Mouse (Mus musculus) bone marrow macrophage, adult 2 months (primary cell): ENCODE data around the gene Bak1. TPM values are rescaled to one million over a fixed set of nuclear protein-coding genes. Genes with fewer than 3 reads are reported as not detected.

Experiments
- H3K27ac ChIP-seq: 2 replicates; pipeline ENCODE4 v1.5.1; 2012; ENCODE audit warnings: low read depth, low read length; ENCODE audit not compliant: insufficient read depth
- H3K4me1 ChIP-seq: 2 replicates; pipeline ENCODE4 v1.6.1; 2012; ENCODE audit warnings: low read length; ENCODE audit not compliant: control insufficient read depth, insufficient read depth
- H3K4me3 ChIP-seq: 2 replicates; pipeline ENCODE4 v1.5.1; 2012; ENCODE audit warnings: mild to moderate bottlenecking, low read length, moderate library complexity; ENCODE audit not compliant: insufficient read depth
- CTCF ChIP-seq: IDR thresholded peaks from 2 replicates; pipeline ENCODE4 v1.5.1; 2012; ENCODE audit warnings: low read depth, mild to moderate bottlenecking, low read length, moderate library complexity
- POLR2A ChIP-seq: IDR thresholded peaks from 2 replicates; pipeline ENCODE4 v1.6.1; 2012; ENCODE audit warnings: mild to moderate bottlenecking, low read depth, low read length, borderline replicate concordance
- polyA plus RNA-seq: library from polyadenylated mRNA; stranded (reverse); fragments of >200 nt; gene quantifications from 2 replicates; pipeline ENCODE4 v1.2.4, GENCODE M21; 2012; ENCODE audit not compliant: missing spikeins, insufficient read depth, insufficient read length

Gene Bak1
- polyA plus RNA-seq, 1 experiment = 83.0 TPM

- peak overlapping the region; percentile 17 for H3K4me3 ChIP-seq
- TF ChIP-seq POLR2A = no peak
- peak; percentile 42; the same call in 1 of the 2 replicates for TF ChIP-seq CTCF
- H3K27ac ChIP-seq = peak overlapping the region; percentile 19
Observed at GRCm38 (mm10) chr17:27011998-27012672, 16.7 kb downstream of the Bak1 start.

DNA sequence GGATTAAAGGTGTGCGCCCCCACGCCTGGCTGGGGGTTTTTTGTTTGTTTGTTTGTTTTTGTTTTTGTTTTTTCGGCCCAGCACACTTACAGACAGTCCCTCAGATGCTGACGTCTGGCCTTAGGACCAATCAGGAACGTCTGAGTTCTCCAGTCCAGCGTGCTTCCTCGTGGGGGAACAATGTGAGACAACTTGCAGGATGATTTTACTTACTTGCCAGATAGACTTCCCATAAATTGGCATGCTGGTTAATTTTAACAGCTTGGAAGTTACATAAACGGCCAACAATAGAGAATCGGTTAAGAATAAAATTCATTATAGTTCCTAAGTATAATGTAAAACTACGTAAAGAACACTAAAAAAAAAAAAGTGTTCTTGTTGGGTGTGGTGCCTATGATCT lies 17.6 kb downstream of the Bak1 start:
- TF ChIP-seq POLR2A (no peak), CTCF (no peak)
- Histone ChIP-seq H3K27ac (no peak overlapping the region), H3K4me3 (no peak overlapping the region), H3K4me1 (peaks cover 23% of the 10 kb centered on the region)

More at GRCm38 (mm10) chr17:27011998-27012672, 16.7 kb downstream of the Bak1 start:
- peaks cover 21% of the 10 kb centered on the region for H3K4me1 ChIP-seq

DNA sequence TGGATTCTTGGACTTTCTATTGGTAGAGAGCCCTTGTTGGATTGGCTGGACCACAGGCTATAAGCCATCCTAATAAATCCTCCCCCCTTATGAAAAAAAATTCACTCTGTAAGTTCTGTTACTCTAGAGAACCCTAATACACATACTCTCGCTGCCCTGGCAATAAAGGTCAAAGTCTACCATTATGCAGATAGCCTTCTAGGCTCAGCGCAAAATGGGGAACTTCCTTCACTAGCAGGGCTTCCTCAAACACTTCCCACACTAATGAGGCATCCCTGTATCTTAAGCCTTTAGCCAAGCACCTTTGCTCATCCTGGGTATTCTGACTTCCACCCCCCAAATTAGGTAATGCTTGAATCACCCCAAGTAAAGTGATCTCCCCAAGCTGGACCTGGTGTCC lies 20.5 kb downstream of the Bak1 start:
- Histone ChIP-seq H3K4me3 (no peak overlapping the region), H3K4me1 (peaks cover 33% of the 10 kb centered on the region), H3K27ac (no peak overlapping the region)
- TF ChIP-seq POLR2A (no peak), CTCF (no peak)

DNA sequence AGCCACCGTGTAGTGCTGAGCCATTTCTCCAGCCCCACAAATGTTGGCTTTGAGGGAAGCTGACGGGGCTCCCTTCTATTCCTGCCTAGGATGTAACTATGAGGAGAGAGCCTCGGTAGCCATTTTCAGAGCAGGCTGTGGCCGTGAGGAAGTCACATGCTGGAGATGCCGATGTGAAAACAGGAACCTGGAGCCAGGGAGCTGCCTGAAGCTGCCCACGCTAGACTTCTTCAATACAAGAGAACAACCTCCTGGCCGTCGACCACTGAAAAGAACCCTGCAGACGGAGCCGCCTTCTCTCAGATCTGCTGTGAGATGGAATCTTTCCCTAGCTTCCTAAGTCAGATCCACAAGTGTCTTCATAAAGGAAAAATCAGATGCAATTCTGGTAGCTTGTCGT lies 23.2 kb downstream of the Bak1 start:
- Histone ChIP-seq H3K4me1 (peaks cover 18% of the 10 kb centered on the region), H3K4me3 (no peak overlapping the region), H3K27ac (peak overlapping the region; percentile 46)
- TF ChIP-seq POLR2A = no peak
- no peak for TF ChIP-seq CTCF

DNA sequence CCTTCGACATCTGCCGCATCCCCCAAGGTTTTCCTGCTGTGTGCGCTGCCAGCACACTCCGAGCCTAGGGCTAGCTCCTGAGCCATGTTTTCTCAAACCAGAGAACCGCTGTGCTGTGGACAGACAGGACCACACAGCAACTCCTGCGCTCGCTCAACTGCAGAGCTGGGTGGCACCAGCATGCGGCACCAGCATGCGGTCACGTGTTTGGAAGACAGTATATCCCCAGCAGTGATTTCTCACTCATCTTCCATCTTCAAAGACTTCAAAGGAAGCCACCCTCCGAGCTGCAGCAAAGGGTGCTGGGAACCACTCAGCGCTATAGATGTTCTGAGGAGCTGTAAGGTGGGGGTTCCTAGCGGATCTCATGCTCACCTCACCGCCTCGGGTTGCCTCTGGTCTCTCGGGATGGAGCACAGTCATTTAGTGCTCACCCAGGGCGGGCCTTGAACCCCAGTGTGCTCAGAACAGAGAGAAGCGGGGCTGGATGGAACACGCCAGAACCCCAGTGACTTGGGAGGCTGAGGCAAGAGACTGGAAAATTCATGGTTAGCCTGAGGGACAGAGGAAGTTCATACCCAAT lies 23.8 kb downstream of the Bak1 start:
- no peak for TF ChIP-seq CTCF
- TF ChIP-seq POLR2A = no peak
- Histone ChIP-seq H3K4me1 (peaks cover 18% of the 10 kb centered on the region), H3K27ac (peak overlapping the region; percentile 46), H3K4me3 (no peak overlapping the region)

DNA sequence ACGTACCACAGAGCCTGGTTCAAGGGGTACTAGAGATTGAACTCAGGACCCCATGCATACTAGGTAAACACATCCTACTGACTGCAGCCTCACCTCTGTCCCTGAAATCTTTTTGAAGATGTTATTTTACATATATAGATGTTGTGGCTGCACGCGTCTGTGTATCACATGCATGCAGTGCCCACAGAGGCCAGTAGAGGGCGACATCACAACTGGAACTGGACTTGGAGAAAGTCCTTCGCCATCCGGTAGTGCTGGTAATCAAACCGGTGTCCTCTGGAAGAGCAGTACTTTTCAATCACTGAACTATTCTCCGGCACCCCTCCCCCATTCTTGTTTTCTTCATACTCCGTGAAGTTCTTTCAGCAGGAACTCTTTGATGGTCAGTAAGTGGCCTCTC lies 24.4 kb downstream of the Bak1 start:
- TF ChIP-seq CTCF (peak; percentile 91), POLR2A (no peak)
- no peak overlapping the region for H3K4me3 ChIP-seq
- no peak overlapping the region for H3K27ac ChIP-seq
- peaks cover 18% of the 10 kb centered on the region for H3K4me1 ChIP-seq

DNA sequence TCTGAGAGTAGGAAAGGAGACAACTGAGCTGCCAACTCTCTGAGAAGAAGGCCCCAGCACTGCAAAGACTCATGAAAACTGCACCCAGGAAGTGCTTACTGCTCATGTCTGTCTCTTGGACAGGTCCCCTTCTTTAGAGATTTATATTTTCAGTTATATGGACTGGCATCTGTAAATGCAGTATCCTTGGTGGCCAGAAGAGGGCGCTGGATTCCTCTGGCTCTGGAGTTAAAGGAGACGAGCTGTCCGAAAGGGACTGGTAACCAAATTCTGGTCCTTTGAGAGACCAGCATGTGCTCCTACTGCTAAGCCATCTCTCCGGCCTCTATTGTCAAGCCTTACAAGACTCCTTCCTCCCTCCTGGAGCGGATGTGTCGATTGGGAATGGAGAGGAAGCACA lies 26.9 kb downstream of the Bak1 start:
- Histone ChIP-seq H3K4me3 (no peak overlapping the region), H3K4me1 (peaks cover 12% of the 10 kb centered on the region), H3K27ac (no peak overlapping the region)
- TF ChIP-seq POLR2A (no peak), CTCF (peak; percentile 79)

DNA sequence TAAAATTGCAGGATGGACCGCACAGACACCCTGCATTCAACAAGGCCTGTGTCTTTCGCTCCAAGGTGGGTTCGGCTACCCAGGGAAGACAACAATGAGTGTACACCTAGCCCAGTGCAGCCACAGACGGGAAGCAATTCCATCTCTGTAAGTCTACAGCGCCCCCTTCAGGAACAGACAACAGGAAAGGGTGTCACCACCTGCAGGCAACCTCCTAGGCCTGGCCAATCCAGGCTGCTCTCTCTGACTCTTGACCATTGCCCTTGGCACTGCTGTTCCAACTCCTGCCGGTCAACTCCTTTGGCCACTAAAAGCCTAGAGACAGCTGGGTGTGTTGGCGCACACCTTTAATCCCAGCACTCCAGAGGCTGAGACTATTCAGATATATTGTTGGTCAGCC lies 27.7 kb downstream of the Bak1 start:
- H3K27ac ChIP-seq = no peak overlapping the region
- TF ChIP-seq POLR2A (no peak), CTCF (peak; percentile 41; the same call in 1 of the 2 replicates)

GRCm38 (mm10) chr17:26999996-27000395 lies 28.8 kb downstream of the Bak1 start:
- Histone ChIP-seq H3K4me3 (no peak overlapping the region), H3K27ac (no peak overlapping the region), H3K4me1 (no peaks in the 10 kb centered on the region)
- TF ChIP-seq POLR2A = no peak
- TF ChIP-seq CTCF = no peak

More for the DNA sequence above, 27.7 kb downstream of the Bak1 start:
- H3K4me1 ChIP-seq = peaks cover 10% of the 10 kb centered on the region
- H3K4me3 ChIP-seq = no peak overlapping the region

GRCm38 (mm10) chr17:26998283-26998682 lies 30.5 kb downstream of the Bak1 start:
- TF ChIP-seq CTCF (no peak), POLR2A (no peak)
- no peak overlapping the region for H3K27ac ChIP-seq
- H3K4me1 ChIP-seq = no peaks in the 10 kb centered on the region
- no peak overlapping the region for H3K4me3 ChIP-seq

DNA sequence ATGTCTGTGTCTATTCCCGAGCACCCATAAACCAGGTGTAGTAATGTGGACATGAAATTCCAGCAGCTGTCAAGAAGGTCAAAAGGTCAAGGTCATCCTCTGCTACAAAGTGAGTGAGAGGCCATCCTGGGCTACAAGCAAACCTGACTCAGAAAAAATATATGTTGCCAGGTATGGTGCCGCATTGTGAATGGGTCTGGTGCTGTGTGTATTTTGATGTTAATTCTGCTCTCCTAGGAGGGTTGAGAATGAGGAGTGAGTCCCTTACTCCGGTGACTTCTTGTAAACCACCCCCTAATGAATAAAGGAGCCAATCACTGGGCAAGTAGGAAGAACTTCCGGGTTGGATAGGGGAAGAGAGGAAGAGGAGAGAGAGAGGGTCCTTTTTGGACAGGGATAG lies 31.1 kb downstream of the Bak1 start:
- H3K4me3 ChIP-seq = no peak overlapping the region
- no peak for TF ChIP-seq POLR2A
- TF ChIP-seq CTCF = no peak
- H3K4me1 ChIP-seq = no peaks in the 10 kb centered on the region
- H3K27ac ChIP-seq = no peak overlapping the region

GRCm38 (mm10) chr17:26995562-26995961 lies 33.2 kb downstream of the Bak1 start:
- Histone ChIP-seq H3K4me1 (no peaks in the 10 kb centered on the region), H3K27ac (no peak overlapping the region), H3K4me3 (no peak overlapping the region)
- TF ChIP-seq CTCF (no peak), POLR2A (no peak)
